Mouse (Mus musculus): ENCODE data around the gene Kcnh5. TPM values are rescaled to one million over a fixed set of nuclear protein-coding genes. Genes with fewer than 3 reads are reported as not detected.

Gene Kcnh5
- polyA plus RNA-seq, 1 experiment = not detected

DNA sequence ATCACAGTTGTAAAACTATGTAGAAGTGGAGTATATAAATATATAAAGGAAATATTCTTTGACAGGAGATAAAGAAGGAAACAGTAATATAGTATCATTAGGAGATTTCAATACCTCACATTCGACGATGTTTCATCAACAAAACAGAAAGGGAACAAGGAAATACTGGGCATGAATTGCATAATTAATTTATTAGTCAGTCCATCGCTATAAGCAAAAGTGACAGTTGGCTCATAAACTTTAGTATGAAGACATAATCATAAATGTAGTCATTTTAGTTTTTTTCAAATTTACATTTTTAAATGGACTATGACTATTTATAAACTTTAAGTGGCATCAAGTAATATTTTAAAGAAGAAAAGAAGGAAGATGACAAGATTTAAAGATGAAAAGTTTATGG lies 205.9 kb downstream of the Kcnh5 start:
- Histone ChIP-seq H3K27me3 (replicated peaks) (no peaks in the 10 kb centered on the region), H3K9me3 (peaks cover 2% of the 10 kb centered on the region; the same call in 1 of the 2 replicates), H3K36me3 (replicated peaks; ENCODE audit: low read length) (no peaks in the 10 kb centered on the region), H3K4me3 (replicated peaks) (no peak overlapping the region), H3K4me1 (peaks cover 8% of the 10 kb centered on the region; the same call in 1 of the 2 replicates)
- TF ChIP-seq FLI1 (IDR thresholded peaks at IDR 0.05; ENCODE audit: low read length) (no peak), GATA1 (IDR thresholded peaks at IDR 0.05; ENCODE audit: borderline replicate concordance, low read length) (no peak)

- no peaks in the 10 kb centered on the region for H3K27me3 ChIP-seq (replicated peaks)
- no peak overlapping the region for H3K4me3 ChIP-seq (replicated peaks)
- peaks cover 8% of the 10 kb centered on the region; the same call in 1 of the 2 replicates for H3K4me1 ChIP-seq
- no peaks in the 10 kb centered on the region for H3K36me3 ChIP-seq (replicated peaks; ENCODE audit: low read length)
- H3K9me3 ChIP-seq = no peaks in the 10 kb centered on the region
- TF ChIP-seq GATA1 (IDR thresholded peaks at IDR 0.05; ENCODE audit: borderline replicate concordance, low read length) = no peak
- no peak for TF ChIP-seq FLI1 (IDR thresholded peaks at IDR 0.05; ENCODE audit: low read length)
Measured at GRCm38 (mm10) chr12:74969420-74969819, 207.7 kb downstream of the Kcnh5 start.

DNA sequence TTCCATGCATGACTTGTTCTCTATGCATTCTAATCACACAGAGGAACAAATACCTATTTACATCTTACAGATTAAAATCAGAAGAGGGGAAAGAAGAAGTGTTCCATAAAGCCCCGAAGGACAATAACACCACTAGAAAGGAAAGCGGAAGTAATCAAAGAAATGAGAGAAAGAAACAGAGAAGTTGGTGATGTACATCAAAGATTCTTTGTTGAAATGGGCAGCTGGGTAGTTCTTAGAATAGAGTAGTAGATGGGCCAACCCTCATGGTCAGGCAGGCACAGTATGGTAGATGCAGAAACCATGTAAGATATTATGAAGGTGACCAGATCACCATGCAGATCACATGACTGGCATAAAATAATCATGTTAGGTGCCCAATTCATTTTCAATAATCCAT lies 210.9 kb downstream of the Kcnh5 start:
- TF ChIP-seq GATA1 (IDR thresholded peaks at IDR 0.05; ENCODE audit: borderline replicate concordance, low read length) = no peak
- no peak for TF ChIP-seq FLI1 (IDR thresholded peaks at IDR 0.05; ENCODE audit: low read length)
- Histone ChIP-seq H3K9me3 (no peaks in the 10 kb centered on the region), H3K4me3 (replicated peaks) (no peak overlapping the region), H3K4me1 (peaks cover 8% of the 10 kb centered on the region; the same call in 1 of the 2 replicates), H3K36me3 (replicated peaks; ENCODE audit: low read length) (no peaks in the 10 kb centered on the region), H3K27me3 (replicated peaks) (no peaks in the 10 kb centered on the region)

- no peaks in the 10 kb centered on the region for H3K27me3 ChIP-seq (replicated peaks)
- H3K4me1 ChIP-seq = no peaks in the 10 kb centered on the region
- no peaks in the 10 kb centered on the region for H3K36me3 ChIP-seq (replicated peaks; ENCODE audit: low read length)
- peaks cover 8% of the 10 kb centered on the region; the same call in 1 of the 2 replicates for H3K9me3 ChIP-seq
- H3K4me3 ChIP-seq (replicated peaks) = no peak overlapping the region
- no peak for TF ChIP-seq FLI1 (IDR thresholded peaks at IDR 0.05; ENCODE audit: low read length)
- TF ChIP-seq GATA1 (IDR thresholded peaks at IDR 0.05; ENCODE audit: borderline replicate concordance, low read length) = no peak
Measured at GRCm38 (mm10) chr12:74952661-74953060, 224.5 kb downstream of the Kcnh5 start.

- Histone ChIP-seq H3K36me3 (replicated peaks; ENCODE audit: low read length) (no peaks in the 10 kb centered on the region), H3K4me1 (no peaks in the 10 kb centered on the region), H3K9me3 (peaks cover 8% of the 10 kb centered on the region; the same call in 1 of the 2 replicates), H3K4me3 (replicated peaks) (no peak overlapping the region), H3K27me3 (replicated peaks) (no peaks in the 10 kb centered on the region)
- TF ChIP-seq FLI1 (IDR thresholded peaks at IDR 0.05; ENCODE audit: low read length) (no peak), GATA1 (IDR thresholded peaks at IDR 0.05; ENCODE audit: borderline replicate concordance, low read length) (no peak)
Measured at GRCm38 (mm10) chr12:74951124-74952115, 225.7 kb downstream of the Kcnh5 start.

- Histone ChIP-seq H3K4me3 (replicated peaks) (no peak overlapping the region), H3K27me3 (replicated peaks) (no peaks in the 10 kb centered on the region), H3K4me1 (no peaks in the 10 kb centered on the region), H3K36me3 (replicated peaks; ENCODE audit: low read length) (no peaks in the 10 kb centered on the region), H3K9me3 (peaks cover 5% of the 10 kb centered on the region; the same call in 1 of the 2 replicates)
- no peak for TF ChIP-seq FLI1 (IDR thresholded peaks at IDR 0.05; ENCODE audit: low read length)
- no peak for TF ChIP-seq GATA1 (IDR thresholded peaks at IDR 0.05; ENCODE audit: borderline replicate concordance, low read length)
Measured at GRCm38 (mm10) chr12:74901331-74901730, 275.8 kb downstream of the Kcnh5 start.

DNA sequence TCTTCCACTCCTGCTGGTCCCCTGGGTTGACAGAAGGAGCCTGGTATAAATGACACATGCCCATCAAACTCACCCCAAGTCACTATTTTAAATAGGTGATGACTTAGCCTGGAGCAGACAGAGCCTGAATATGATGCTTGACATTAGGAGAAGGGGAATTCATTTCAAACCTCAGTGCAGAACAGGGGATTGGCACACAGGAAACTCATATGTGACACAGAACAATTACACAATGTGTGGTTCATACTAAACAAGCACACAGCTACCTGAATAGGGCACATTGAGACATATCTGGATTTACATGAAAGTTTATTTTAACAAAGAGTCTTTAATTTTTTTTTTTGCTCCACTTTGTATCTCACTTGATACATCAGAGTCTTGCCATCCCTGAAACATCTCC lies 276.4 kb downstream of the Kcnh5 start:
- H3K27me3 ChIP-seq (replicated peaks) = no peaks in the 10 kb centered on the region
- no peak overlapping the region for H3K4me3 ChIP-seq (replicated peaks)
- H3K36me3 ChIP-seq (replicated peaks; ENCODE audit: low read length) = no peaks in the 10 kb centered on the region
- H3K9me3 ChIP-seq = peaks cover 5% of the 10 kb centered on the region; the same call in 1 of the 2 replicates
- TF ChIP-seq FLI1 (IDR thresholded peaks at IDR 0.05; ENCODE audit: low read length) (no peak), GATA1 (IDR thresholded peaks at IDR 0.05; ENCODE audit: borderline replicate concordance, low read length) (no peak)
- no peaks in the 10 kb centered on the region for H3K4me1 ChIP-seq

- Histone ChIP-seq H3K9me3 (peaks cover 5% of the 10 kb centered on the region; the same call in 1 of the 2 replicates), H3K36me3 (replicated peaks; ENCODE audit: low read length) (no peaks in the 10 kb centered on the region), H3K4me3 (replicated peaks) (no peak overlapping the region), H3K4me1 (no peaks in the 10 kb centered on the region), H3K27me3 (replicated peaks) (no peaks in the 10 kb centered on the region)
- TF ChIP-seq FLI1 (IDR thresholded peaks at IDR 0.05; ENCODE audit: low read length) = no peak
- TF ChIP-seq GATA1 (IDR thresholded peaks at IDR 0.05; ENCODE audit: borderline replicate concordance, low read length) = no peak
Measured at GRCm38 (mm10) chr12:74899055-74899454, 278.1 kb downstream of the Kcnh5 start.

- H3K4me3 ChIP-seq (replicated peaks) = no peak overlapping the region
- no peak for TF ChIP-seq GATA1 (IDR thresholded peaks at IDR 0.05; ENCODE audit: borderline replicate concordance, low read length)
- TF ChIP-seq FLI1 (IDR thresholded peaks at IDR 0.05; ENCODE audit: low read length) = no peak
- H3K27me3 ChIP-seq (replicated peaks) = no peaks in the 10 kb centered on the region
- H3K9me3 ChIP-seq = peaks cover 5% of the 10 kb centered on the region; the same call in 1 of the 2 replicates
- H3K36me3 ChIP-seq (replicated peaks; ENCODE audit: low read length) = no peaks in the 10 kb centered on the region
- no peaks in the 10 kb centered on the region for H3K4me1 ChIP-seq
Measured at GRCm38 (mm10) chr12:74898211-74898610, 278.9 kb downstream of the Kcnh5 start.

- no peaks in the 10 kb centered on the region for H3K36me3 ChIP-seq (replicated peaks; ENCODE audit: low read length)
- peak overlapping the region; percentile 66 for H3K4me3 ChIP-seq (replicated peaks)
- H3K4me1 ChIP-seq = no peaks in the 10 kb centered on the region
- peaks cover 5% of the 10 kb centered on the region; the same call in 1 of the 2 replicates for H3K9me3 ChIP-seq
- TF ChIP-seq FLI1 (IDR thresholded peaks at IDR 0.05; ENCODE audit: low read length) (no peak), GATA1 (IDR thresholded peaks at IDR 0.05; ENCODE audit: borderline replicate concordance, low read length) (no peak)
- H3K27me3 ChIP-seq (replicated peaks) = no peaks in the 10 kb centered on the region
Measured at GRCm38 (mm10) chr12:74894870-74895423, 282.2 kb downstream of the Kcnh5 start.
